Mouse (Mus musculus) spleen, adult 2 months (tissue): Measurements from ENCODE around the gene Kiss1. TPM values are rescaled to one million over a fixed set of nuclear protein-coding genes. Genes with fewer than 3 reads are reported as not detected.

Source experiments
- DNase-seq, 2 experiments: peaks; one replicate each; pipeline versions ENCODE4 v3.0.0 to v3.0.0-alpha.2; 2012 to 2021; ENCODE audit warnings: low spot score in 2 of 2, low read depth in 1 of 2
- H3K27ac ChIP-seq: fragments of 200-500 bp; 2 replicates; pipeline ENCODE4 v1.5.1; 2012; ENCODE audit warnings: low read length, inconsistent platforms; ENCODE audit not compliant: insufficient read depth
- H3K27me3 ChIP-seq: fragments of 200-500 bp; 2 replicates; pipeline ENCODE4 v1.6.1; 2012; ENCODE audit warnings: mild to moderate bottlenecking, moderate library complexity, low read length, inconsistent platforms; ENCODE audit not compliant: control insufficient read depth, insufficient read depth
- H3K36me3 ChIP-seq: fragments of 200-500 bp; 2 replicates; pipeline ENCODE4 v1.6.1; 2012; ENCODE audit warnings: mild to moderate bottlenecking, low read length, inconsistent platforms; ENCODE audit not compliant: control insufficient read depth, insufficient read depth
- H3K4me1 ChIP-seq: fragments of 200-500 bp; 2 replicates; pipeline ENCODE4 v1.6.1; 2011; ENCODE audit warnings: inconsistent platforms; ENCODE audit not compliant: control insufficient read depth, insufficient read depth, insufficient read length
- H3K4me3 ChIP-seq: fragments of 200-500 bp; 2 replicates; pipeline ENCODE4 v1.5.1; 2011; ENCODE audit warnings: mild to moderate bottlenecking, inconsistent platforms; ENCODE audit not compliant: insufficient read depth, insufficient read length; ENCODE audit errors: extremely low read depth
- CTCF ChIP-seq: fragments of 200-500 bp; IDR thresholded peaks from 2 replicates; pipeline ENCODE4 v1.5.1; 2011; ENCODE audit warnings: mild to moderate bottlenecking, inconsistent platforms; ENCODE audit not compliant: insufficient read depth, insufficient read length, insufficient replicate concordance; ENCODE audit errors: extremely low read depth
- POLR2A ChIP-seq: fragments of 200-500 bp; IDR thresholded peaks from 2 replicates; pipeline ENCODE4 v1.6.1; 2011; ENCODE audit warnings: low read depth, low read length, inconsistent platforms
- WGBS: fragments of 180-500 bp; shearing (Covaris S2); methylation state at CpG from one replicate; pipeline ENCODE4 v1.1.7; 2018; 5-methylcytosine and 5-hydroxymethylcytosine counted together
- polyA plus RNA-seq: library from polyadenylated mRNA; depleted of rRNA; stranded (reverse); fragments of >200 nt; gene quantifications from 2 replicates; pipeline ENCODE4 v1.2.3, GENCODE M21; 2012

The Kiss1 gene
- polyA plus RNA-seq, 1 experiment: not detected

- TF ChIP-seq POLR2A (no peak), CTCF (no peak)
- H3K27me3 ChIP-seq: no peaks in the 10 kb centered on the region
- H3K36me3 ChIP-seq: no peaks in the 10 kb centered on the region
- no peak overlapping the region for H3K27ac ChIP-seq
- 86% methylated on average over 7 of the region's 7 CpGs for WGBS
- no peak overlapping the region for H3K4me3 ChIP-seq
- H3K4me1 ChIP-seq: no peaks in the 10 kb centered on the region
- DNase-seq: no peak
These were observed 35.8 kb upstream of the Kiss1 start for GRCm38 (mm10) chr1:133285907-133286306.

DNA sequence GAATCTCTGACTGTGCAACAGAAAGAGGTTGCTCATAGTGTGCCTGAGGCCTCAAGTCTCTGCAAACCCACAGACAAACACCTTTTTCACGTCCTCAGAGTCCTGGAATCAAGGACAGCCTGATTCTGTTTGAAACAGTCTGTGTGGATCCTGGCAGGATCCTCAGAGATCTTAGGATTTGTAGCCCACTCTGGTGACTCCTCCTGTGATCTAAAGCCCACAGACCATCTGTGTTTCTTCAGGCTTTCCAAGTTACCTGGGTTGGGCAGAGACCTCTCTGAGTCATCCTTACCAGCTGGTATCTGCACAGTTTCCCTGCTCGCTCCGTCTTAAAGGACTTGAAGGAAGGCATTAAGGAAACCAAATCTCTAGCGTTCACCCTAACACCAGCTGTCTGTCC lies 34.6 kb upstream of the Kiss1 start:
- no peak overlapping the region for H3K27ac ChIP-seq
- DNase-seq: no peak
- no peak overlapping the region for H3K4me3 ChIP-seq
- H3K4me1 ChIP-seq: no peaks in the 10 kb centered on the region
- H3K36me3 ChIP-seq: no peaks in the 10 kb centered on the region
- no peak for TF ChIP-seq CTCF
- no peak for TF ChIP-seq POLR2A
- H3K27me3 ChIP-seq: no peaks in the 10 kb centered on the region
- 90% methylated on average over 4 of the region's 4 CpGs for WGBS

GRCm38 (mm10) chr1:133287880-133288279 lies 33.8 kb upstream of the Kiss1 start:
- no peaks in the 10 kb centered on the region for H3K36me3 ChIP-seq
- 91% methylated on average over 12 of the region's 12 CpGs for WGBS
- DNase-seq: no peak

GRCm38 (mm10) chr1:133291888-133292287 lies 29.8 kb upstream of the Kiss1 start:
- Histone ChIP-seq H3K4me3 (no peak overlapping the region), H3K27me3 (no peaks in the 10 kb centered on the region), H3K36me3 (no peaks in the 10 kb centered on the region), H3K4me1 (no peaks in the 10 kb centered on the region), H3K27ac (no peak overlapping the region)
- 86% methylated on average over 6 of the region's 6 CpGs for WGBS
- no peak for DNase-seq
- TF ChIP-seq POLR2A (no peak), CTCF (no peak)

More at GRCm38 (mm10) chr1:133287880-133288279, 33.8 kb upstream of the Kiss1 start:
- Histone ChIP-seq H3K27me3 (no peaks in the 10 kb centered on the region), H3K27ac (no peak overlapping the region), H3K4me1 (no peaks in the 10 kb centered on the region), H3K4me3 (no peak overlapping the region)
- TF ChIP-seq POLR2A: no peak
- no peak for TF ChIP-seq CTCF

GRCm38 (mm10) chr1:133292608-133293007 lies 29.1 kb upstream of the Kiss1 start:
- H3K4me1 ChIP-seq: no peaks in the 10 kb centered on the region
- no peak overlapping the region for H3K4me3 ChIP-seq
- H3K27me3 ChIP-seq: no peaks in the 10 kb centered on the region
- H3K27ac ChIP-seq: no peak overlapping the region
- TF ChIP-seq CTCF: no peak
- no peak for TF ChIP-seq POLR2A
- H3K36me3 ChIP-seq: no peaks in the 10 kb centered on the region
- no peak for DNase-seq

DNA sequence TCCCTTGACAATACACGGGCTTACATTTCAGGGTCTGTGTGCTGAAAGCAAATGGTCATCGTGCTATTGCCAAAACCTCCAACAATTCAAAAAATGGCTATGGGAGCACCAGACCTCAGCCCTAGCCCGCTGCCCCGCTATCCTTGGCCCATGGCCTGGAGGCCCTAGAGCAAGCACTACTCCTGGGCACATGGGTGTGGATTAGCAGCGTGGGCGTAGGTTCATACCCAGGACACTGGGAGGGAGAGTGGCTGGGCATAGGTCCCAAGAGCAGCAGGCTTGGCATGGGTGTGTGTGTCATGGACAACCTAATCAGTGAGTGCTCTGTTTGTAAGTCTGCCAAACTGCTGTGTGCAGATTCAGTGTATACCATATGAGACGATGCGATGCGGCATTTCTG lies 25.3 kb upstream of the Kiss1 start:
- H3K36me3 ChIP-seq: no peaks in the 10 kb centered on the region
- no peak for DNase-seq

GRCm38 (mm10) chr1:133298816-133299215 lies 22.9 kb upstream of the Kiss1 start:
- Histone ChIP-seq H3K36me3 (no peaks in the 10 kb centered on the region), H3K27me3 (no peaks in the 10 kb centered on the region), H3K4me3 (no peak overlapping the region)

More for the DNA sequence above, 25.3 kb upstream of the Kiss1 start:
- no peaks in the 10 kb centered on the region for H3K4me1 ChIP-seq
- no peaks in the 10 kb centered on the region for H3K27me3 ChIP-seq
- TF ChIP-seq CTCF: no peak
- no peak overlapping the region for H3K27ac ChIP-seq
- WGBS: 82% methylated on average over 9 of the region's 9 CpGs
- no peak overlapping the region for H3K4me3 ChIP-seq

More at GRCm38 (mm10) chr1:133298816-133299215, 22.9 kb upstream of the Kiss1 start:
- 66% methylated on average over 14 of the region's 14 CpGs for WGBS
- Histone ChIP-seq H3K4me1 (no peaks in the 10 kb centered on the region), H3K27ac (no peak overlapping the region)
- no peak for DNase-seq
- TF ChIP-seq POLR2A (no peak), CTCF (no peak)
